Mouse (Mus musculus): ENCODE results near the gene Epb41.

The Epb41 gene

GRCm38 (mm10) chr4:131970244-131970853 is 104.8 kb downstream of the Epb41 start:
- Histone ChIP-seq H3K27me3 (ENCODE audit: control insufficient read depth, insufficient read depth, low read length, poor library complexity, severe bottlenecking) (no peaks in the 10 kb centered on the region), H3K36me3 (ENCODE audit: control insufficient read depth, insufficient read depth, low read length, poor library complexity, severe bottlenecking) (peaks cover 16% of the 10 kb centered on the region)
- no peak for DNase-seq (ENCODE audit: low read depth, low spot score)

DNA sequence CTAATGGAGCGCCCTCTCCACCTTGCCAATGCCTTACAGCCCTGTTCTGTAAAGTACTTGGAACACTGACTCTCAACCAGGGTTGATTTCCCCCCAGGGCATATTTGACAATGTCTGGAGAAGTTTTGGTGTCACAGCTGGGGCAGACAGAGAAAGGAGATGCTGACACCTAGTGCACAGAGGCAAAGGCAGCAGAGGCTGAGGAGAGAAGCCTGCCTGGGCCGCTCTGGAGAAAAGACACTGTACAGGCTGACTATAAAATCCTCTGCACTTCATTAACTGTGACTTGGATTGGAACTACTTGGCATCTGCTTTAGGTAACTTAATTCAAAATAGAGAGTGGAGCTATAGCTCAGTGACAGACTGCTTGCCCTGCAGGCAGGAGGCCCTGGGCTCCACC is 106.2 kb downstream of the Epb41 start:
- DNase-seq (ENCODE audit: low read depth, low spot score), result no peak
- H3K27me3 ChIP-seq (ENCODE audit: control insufficient read depth, insufficient read depth, low read length, poor library complexity, severe bottlenecking), result no peaks in the 10 kb centered on the region
- H3K36me3 ChIP-seq (ENCODE audit: control insufficient read depth, insufficient read depth, low read length, poor library complexity, severe bottlenecking), result peaks cover 12% of the 10 kb centered on the region; the same call in 1 of the 2 replicates

GRCm38 (mm10) chr4:131957161-131957560 is 118.0 kb downstream of the Epb41 start:
- no peak for DNase-seq (ENCODE audit: low read depth, low spot score)
- peaks cover 7% of the 10 kb centered on the region for H3K36me3 ChIP-seq (ENCODE audit: control insufficient read depth, insufficient read depth, low read length, poor library complexity, severe bottlenecking)
- no peaks in the 10 kb centered on the region for H3K27me3 ChIP-seq (ENCODE audit: control insufficient read depth, insufficient read depth, low read length, poor library complexity, severe bottlenecking)

GRCm38 (mm10) chr4:131950657-131951056 is 124.5 kb downstream of the Epb41 start:
- no peak for DNase-seq (ENCODE audit: low read depth, low spot score)
- H3K36me3 ChIP-seq (ENCODE audit: control insufficient read depth, insufficient read depth, low read length, poor library complexity, severe bottlenecking), result no peaks in the 10 kb centered on the region; the same call in 1 of the 2 replicates
- no peaks in the 10 kb centered on the region for H3K27me3 ChIP-seq (ENCODE audit: control insufficient read depth, insufficient read depth, low read length, poor library complexity, severe bottlenecking)

GRCm38 (mm10) chr4:131949903-131950302 is 125.2 kb downstream of the Epb41 start:
- no peak for DNase-seq (ENCODE audit: low read depth, low spot score)
- Histone ChIP-seq H3K27me3 (ENCODE audit: control insufficient read depth, insufficient read depth, low read length, poor library complexity, severe bottlenecking) (no peaks in the 10 kb centered on the region), H3K36me3 (ENCODE audit: control insufficient read depth, insufficient read depth, low read length, poor library complexity, severe bottlenecking) (no peaks in the 10 kb centered on the region; the same call in 1 of the 2 replicates)

GRCm38 (mm10) chr4:131947848-131948247 is 127.3 kb downstream of the Epb41 start:
- H3K36me3 ChIP-seq (ENCODE audit: control insufficient read depth, insufficient read depth, low read length, poor library complexity, severe bottlenecking), result no peaks in the 10 kb centered on the region
- DNase-seq (ENCODE audit: low read depth, low spot score), result no peak
- H3K27me3 ChIP-seq (ENCODE audit: control insufficient read depth, insufficient read depth, low read length, poor library complexity, severe bottlenecking), result no peaks in the 10 kb centered on the region

DNA sequence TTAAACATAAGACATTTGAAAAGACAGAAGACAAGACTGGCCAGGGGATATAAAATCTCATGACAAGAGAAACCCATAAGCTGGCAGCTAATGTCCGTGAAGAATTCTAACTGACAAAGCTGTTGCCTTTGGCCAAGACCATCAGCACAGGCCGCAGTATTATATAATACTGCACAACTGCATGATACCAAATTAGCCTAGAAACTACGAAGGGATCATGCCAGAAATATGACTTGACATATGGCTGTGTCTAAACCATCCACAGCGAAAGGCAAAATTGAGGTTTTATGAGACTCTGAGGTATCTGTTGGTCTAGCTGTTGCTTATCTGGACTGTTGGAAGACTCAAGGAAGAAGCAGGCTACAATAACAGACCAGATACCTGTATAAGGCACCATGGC is 134.3 kb downstream of the Epb41 start:
- DNase-seq (ENCODE audit: low read depth, low spot score), result no peak
- H3K36me3 ChIP-seq (ENCODE audit: control insufficient read depth, insufficient read depth, low read length, poor library complexity, severe bottlenecking), result 0 out of 2 replicates have a peak, but pooled peaks cover 7% of the 10 kb centered on the region
- no peaks in the 10 kb centered on the region for H3K27me3 ChIP-seq (ENCODE audit: control insufficient read depth, insufficient read depth, low read length, poor library complexity, severe bottlenecking)

DNA sequence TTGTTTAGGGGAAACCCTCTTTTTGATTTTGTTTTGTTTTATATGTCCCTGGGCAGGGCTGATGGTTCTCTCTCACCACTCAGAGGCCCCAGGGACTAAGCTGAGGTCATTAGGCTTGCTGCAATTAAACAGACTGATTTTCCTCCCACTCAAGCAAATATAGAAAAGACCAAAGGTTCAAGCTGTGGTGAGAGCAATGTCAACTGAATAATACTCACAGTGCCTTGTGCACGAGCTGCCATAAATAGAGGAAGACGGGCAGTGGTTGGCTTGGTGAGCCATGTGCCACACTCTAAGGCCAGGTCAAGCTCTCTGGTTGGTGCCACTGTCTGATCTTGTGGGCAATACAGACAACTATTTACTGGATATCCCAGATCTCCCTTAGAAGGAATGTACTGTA is 135.7 kb downstream of the Epb41 start:
- Histone ChIP-seq H3K36me3 (ENCODE audit: control insufficient read depth, insufficient read depth, low read length, poor library complexity, severe bottlenecking) (0 out of 2 replicates have a peak, but pooled peaks cover 7% of the 10 kb centered on the region), H3K27me3 (ENCODE audit: control insufficient read depth, insufficient read depth, low read length, poor library complexity, severe bottlenecking) (no peaks in the 10 kb centered on the region)
- no peak for DNase-seq (ENCODE audit: low read depth, low spot score)

- H3K36me3 ChIP-seq (ENCODE audit: control insufficient read depth, insufficient read depth, low read length, poor library complexity, severe bottlenecking), result peaks cover 4% of the 10 kb centered on the region
- no peak for DNase-seq (ENCODE audit: low read depth, low spot score)
Measured at GRCm38 (mm10) chr4:131929146-131929545, 146.0 kb downstream of the Epb41 start.

DNA sequence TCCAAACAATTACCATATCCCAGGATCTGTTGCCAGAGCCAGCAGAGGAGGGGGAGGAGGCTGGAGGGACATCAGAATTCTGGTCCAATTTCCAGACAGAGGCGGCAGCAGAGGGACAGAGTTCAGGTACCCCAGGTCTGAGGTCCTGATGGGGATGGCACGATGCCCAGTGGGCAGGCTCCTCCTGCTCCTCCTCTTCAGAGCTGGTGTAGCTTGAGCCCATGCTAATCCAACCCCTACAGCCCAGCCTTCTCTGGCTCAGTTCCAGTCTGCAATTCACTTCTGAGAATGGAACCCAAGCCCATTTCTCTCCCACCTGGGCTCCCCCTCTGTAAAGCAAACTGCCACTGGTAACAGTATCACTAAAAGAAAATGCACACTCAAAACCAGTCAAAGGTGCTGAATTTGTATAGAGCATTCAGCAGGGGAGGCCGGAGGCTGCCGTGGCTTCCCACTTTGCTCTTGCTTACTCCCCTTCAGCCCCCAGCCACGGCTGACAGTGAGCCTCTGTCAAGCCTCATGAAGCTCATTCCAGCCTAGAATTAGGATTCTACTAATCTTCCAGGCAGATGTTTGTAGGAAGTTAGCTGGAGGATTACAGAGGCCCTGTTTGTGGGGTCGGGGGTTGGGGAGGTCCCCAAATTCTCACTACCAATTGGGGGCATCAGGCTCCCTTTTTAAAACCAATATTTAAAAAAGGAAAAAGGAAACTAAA is 150.9 kb downstream of the Epb41 start:
- Histone ChIP-seq H3K27me3 (ENCODE audit: control insufficient read depth, insufficient read depth, low read length, poor library complexity, severe bottlenecking) (no peaks in the 10 kb centered on the region), H3K36me3 (ENCODE audit: control insufficient read depth, insufficient read depth, low read length, poor library complexity, severe bottlenecking) (peaks cover 4% of the 10 kb centered on the region)
- no peak for DNase-seq (ENCODE audit: low read depth, low spot score)

More at GRCm38 (mm10) chr4:131929146-131929545, 146.0 kb downstream of the Epb41 start:
- H3K27me3 ChIP-seq (ENCODE audit: control insufficient read depth, insufficient read depth, low read length, poor library complexity, severe bottlenecking), result no peaks in the 10 kb centered on the region

GRCm38 (mm10) chr4:131922404-131922803 is 152.7 kb downstream of the Epb41 start:
- DNase-seq (ENCODE audit: low read depth, low spot score), result no peak
- Histone ChIP-seq H3K36me3 (ENCODE audit: control insufficient read depth, insufficient read depth, low read length, poor library complexity, severe bottlenecking) (peaks cover 4% of the 10 kb centered on the region), H3K27me3 (ENCODE audit: control insufficient read depth, insufficient read depth, low read length, poor library complexity, severe bottlenecking) (no peaks in the 10 kb centered on the region)

DNA sequence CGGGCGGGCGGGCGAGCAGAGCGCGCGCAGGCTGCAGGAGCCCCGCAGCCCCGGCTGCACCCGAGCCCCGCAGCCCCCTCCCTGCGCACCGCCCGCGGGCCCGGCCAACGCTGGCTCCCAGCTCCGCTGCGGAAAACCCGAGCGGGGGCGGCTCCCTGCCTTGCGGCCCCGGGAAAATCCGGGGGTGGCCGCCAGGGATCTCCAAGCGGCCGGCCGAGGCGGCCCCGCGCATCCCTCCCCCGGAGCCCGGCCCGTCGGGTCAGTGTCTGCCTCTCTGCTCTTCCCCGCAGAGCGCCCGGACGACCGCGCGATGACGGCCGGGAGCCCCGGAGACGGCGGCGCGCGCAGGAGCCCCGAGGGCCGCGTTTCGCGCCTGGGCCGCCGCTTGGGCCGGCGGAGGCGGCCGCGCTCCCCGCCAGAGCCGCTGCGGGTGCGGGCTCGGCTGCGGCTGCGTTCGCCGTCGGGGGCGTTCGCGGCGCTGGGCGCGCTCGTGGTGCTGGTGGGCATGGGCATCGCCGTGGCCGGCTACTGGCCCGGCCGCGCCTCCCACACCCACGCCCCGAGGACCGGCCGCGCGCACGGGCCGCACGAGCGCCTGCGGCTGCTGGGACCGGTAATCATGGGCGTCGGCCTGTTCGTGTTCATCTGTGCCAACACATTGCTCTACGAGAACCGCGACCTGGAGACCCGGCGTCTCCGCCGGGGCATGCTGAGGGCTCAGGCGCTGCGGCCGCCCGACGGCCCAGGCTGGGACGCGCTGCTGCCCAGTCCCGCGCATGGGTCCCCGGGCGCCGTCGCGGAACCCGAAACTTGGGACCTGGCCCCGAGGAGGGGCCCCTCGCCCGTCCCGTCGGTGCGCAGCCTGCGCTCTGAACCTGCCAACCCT is 153.4 kb downstream of the Epb41 start, which contains the start of gene Tmem200b:
Gene Tmem200b, plus strand, starts transcription at position 311 of the 886 bp plus-strand sequence.
- peaks cover 4% of the 10 kb centered on the region for H3K36me3 ChIP-seq (ENCODE audit: control insufficient read depth, insufficient read depth, low read length, poor library complexity, severe bottlenecking)
- no peak for DNase-seq (ENCODE audit: low read depth, low spot score)
- no peaks in the 10 kb centered on the region for H3K27me3 ChIP-seq (ENCODE audit: control insufficient read depth, insufficient read depth, low read length, poor library complexity, severe bottlenecking)

GRCm38 (mm10) chr4:131920595-131921351 is 154.3 kb downstream of the Epb41 start:
- Histone ChIP-seq H3K27me3 (ENCODE audit: control insufficient read depth, insufficient read depth, low read length, poor library complexity, severe bottlenecking) (no peaks in the 10 kb centered on the region), H3K36me3 (ENCODE audit: control insufficient read depth, insufficient read depth, low read length, poor library complexity, severe bottlenecking) (peaks cover 4% of the 10 kb centered on the region)
- DNase-seq (ENCODE audit: low read depth, low spot score), result no peak

GRCm38 (mm10) chr4:131920141-131920594 is 155.0 kb downstream of the Epb41 start:
- DNase-seq (ENCODE audit: low read depth, low spot score), result no peak

More at GRCm38 (mm10) chr4:131920141-131920594, 155.0 kb downstream of the Epb41 start:
- Histone ChIP-seq H3K36me3 (ENCODE audit: control insufficient read depth, insufficient read depth, low read length, poor library complexity, severe bottlenecking) (peaks cover 2% of the 10 kb centered on the region; the same call in 1 of the 2 replicates), H3K27me3 (ENCODE audit: control insufficient read depth, insufficient read depth, low read length, poor library complexity, severe bottlenecking) (no peaks in the 10 kb centered on the region)

All from splenic B cell, adult 2 months (primary cell).